8 mouse cellular contexts compared by ENCODE assay signal in genomic region chrX:136742241-136742640, GRCm38 (mm10). TPM values are rescaled to one million over a fixed set of nuclear protein-coding genes. Genes with fewer than 3 reads are reported as not detected.
DNase-seq lines count a peak whose midpoint lies in the region; ATAC-seq lines count a peak whose summit lies in the region.

No protein-coding gene starts in this region.

- H3K27ac ChIP-seq in kidney, embryonic 14.5 days (ENCODE audit: low read depth, low read length): peak overlapping the region; percentile 90
- H3K27ac ChIP-seq in embryonic facial prominence, embryonic 10.5 days (replicated peaks): peak overlapping the region; percentile 90
- H3K27ac ChIP-seq in hindbrain, embryonic 15.5 days (replicated peaks): peak overlapping the region; percentile 95
- peak overlapping the region; percentile 94 for H3K27ac ChIP-seq in lung, embryonic 15.5 days

- no peak for DNase-seq in kidney, postnatal 14 days
- DNase-seq in embryonic facial prominence, embryonic 10.5 days (ENCODE audit: low spot score): no peak
- DNase-seq in spleen, postnatal 4 days (ENCODE audit: low spot score in 2 of 2): no peak
- DNase-seq in layer of hippocampus, adult 8-10 months (ENCODE audit: low spot score in 2 of 2): no peak
- no peak for DNase-seq in gastrocnemius, postnatal 25 days

- no peaks in the 10 kb centered on the region for H3K27me3 ChIP-seq in kidney, embryonic 14.5 days (ENCODE audit: control insufficient read depth, insufficient read depth, low read length)
- no peaks in the 10 kb centered on the region for H3K27me3 ChIP-seq in embryonic facial prominence, embryonic 10.5 days (replicated peaks; ENCODE audit: low read depth, poor library complexity, severe bottlenecking)
- no peaks in the 10 kb centered on the region for H3K27me3 ChIP-seq in hindbrain, embryonic 15.5 days
- H3K27me3 ChIP-seq in lung, embryonic 15.5 days: no peaks in the 10 kb centered on the region

- peak overlapping the region; percentile 42 for H3K4me3 ChIP-seq in kidney, embryonic 14.5 days (ENCODE audit: low read length)
- H3K4me3 ChIP-seq in embryonic facial prominence, embryonic 10.5 days: peak overlapping the region; percentile 63
- H3K4me3 ChIP-seq in hindbrain, embryonic 15.5 days: peak overlapping the region; percentile 59
- peak overlapping the region; percentile 53 for H3K4me3 ChIP-seq in lung, embryonic 15.5 days

- H3K9me3 ChIP-seq in kidney, embryonic 14.5 days (ENCODE audit: control insufficient read depth, low read length): no peaks in the 10 kb centered on the region
- H3K9me3 ChIP-seq in embryonic facial prominence, embryonic 10.5 days: no peaks in the 10 kb centered on the region
- H3K9me3 ChIP-seq in hindbrain, embryonic 15.5 days: no peaks in the 10 kb centered on the region
- H3K9me3 ChIP-seq in lung, embryonic 15.5 days: no peaks in the 10 kb centered on the region

- ATAC-seq in kidney, embryonic 14.5 days (ENCODE audit: low FRiP score, low TSS enrichment): no peak
- no peak for ATAC-seq in hindbrain, embryonic 15.5 days (ENCODE audit: low FRiP score, low read depth)
- no peak for ATAC-seq in lung, embryonic 15.5 days (ENCODE audit: borderline replicate concordance, extremely low read depth, low FRiP score, low TSS enrichment)

- H3K4me2 ChIP-seq in kidney, embryonic 14.5 days (replicated peaks; ENCODE audit: low read depth, low read length): peak overlapping the region; percentile 43
- H3K4me2 ChIP-seq in hindbrain, embryonic 15.5 days: peak overlapping the region; percentile 59
- H3K4me2 ChIP-seq in lung, embryonic 15.5 days: peak overlapping the region; percentile 55

- 33% methylated on average over 10 of the region's 10 CpGs for WGBS in kidney, embryonic 14.5 days
- 31% methylated on average over 10 of the region's 10 CpGs for WGBS in embryonic facial prominence, embryonic 10.5 days
- 34% methylated on average over 10 of the region's 10 CpGs for WGBS in hindbrain, embryonic 15.5 days
- WGBS in lung, embryonic 15.5 days: 21% methylated on average over 10 of the region's 10 CpGs

- H3K4me1 ChIP-seq in kidney, embryonic 14.5 days (ENCODE audit: control insufficient read depth, insufficient read depth, low read length): no peaks in the 10 kb centered on the region
- H3K4me1 ChIP-seq in embryonic facial prominence, embryonic 10.5 days: 0 out of 2 replicates have a peak, but pooled peaks cover 8% of the 10 kb centered on the region
- peaks cover 7% of the 10 kb centered on the region for H3K4me1 ChIP-seq in hindbrain, embryonic 15.5 days (replicated peaks)
- H3K4me1 ChIP-seq in lung, embryonic 15.5 days: 0 out of 2 replicates have a peak, but pooled peaks cover 8% of the 10 kb centered on the region

- peaks cover 10% of the 10 kb centered on the region; the same call in 1 of the 2 replicates for H3K36me3 ChIP-seq in kidney, embryonic 14.5 days (ENCODE audit: control insufficient read depth, insufficient read depth, low read length)
- peaks cover 18% of the 10 kb centered on the region for H3K36me3 ChIP-seq in embryonic facial prominence, embryonic 10.5 days (replicated peaks)
- H3K36me3 ChIP-seq in hindbrain, embryonic 15.5 days: no peaks in the 10 kb centered on the region
- peaks cover 5% of the 10 kb centered on the region; the same call in 1 of the 2 replicates for H3K36me3 ChIP-seq in lung, embryonic 15.5 days

- peak overlapping the region; percentile 66 for H3K9ac ChIP-seq in kidney, embryonic 14.5 days (ENCODE audit: low read depth, low read length)
- peak overlapping the region; percentile 40 for H3K9ac ChIP-seq in hindbrain, embryonic 15.5 days
- H3K9ac ChIP-seq in lung, embryonic 15.5 days: peak overlapping the region; percentile 52

RNA-seq across cellular contexts. Expression of gene Morf4l2, which starts 1.2 kb away (rescaled TPM):
- 479 and 609 TPM in 2 replicates for polyA plus RNA-seq in kidney, embryonic 14.5 days (2014; fragmentation: Nextera tagmentation; extraction: Ambion mirVana)
- polyA plus RNA-seq in embryonic facial prominence, embryonic 10.5 days (2016; fragmentation: Nextera tagmentation; extraction: Ambion mirVana): 573 and 588 TPM in 2 replicates
- 523 and 538 TPM in 2 replicates for polyA plus RNA-seq in hindbrain, embryonic 15.5 days (2015; fragmentation: Nextera tagmentation; extraction: Ambion mirVana)
- 549 and 553 TPM in 2 replicates for polyA plus RNA-seq in lung, embryonic 15.5 days (2015; fragmentation: Nextera tagmentation; extraction: Ambion mirVana)
- total RNA-seq in layer of hippocampus, adult 8-10 months (2022): 100 to 1,000 TPM; 325 to 385 (median 347) TPM
- total RNA-seq in gastrocnemius, postnatal 25 days (2021): 100 to 1,000 TPM; 128 to 140 TPM

RNA-seq across cellular contexts. Expression of gene Tceal1, which starts 34.5 kb away (rescaled TPM):
- 9.5 and 11.3 TPM in 2 replicates for polyA plus RNA-seq in kidney, embryonic 14.5 days (2014; fragmentation: Nextera tagmentation; extraction: Ambion mirVana)
- polyA plus RNA-seq in embryonic facial prominence, embryonic 10.5 days (2016; fragmentation: Nextera tagmentation; extraction: Ambion mirVana): 7.1 and 7.2 TPM in 2 replicates
- polyA plus RNA-seq in hindbrain, embryonic 15.5 days (2015; fragmentation: Nextera tagmentation; extraction: Ambion mirVana): 21.8 and 23.2 TPM in 2 replicates
- polyA plus RNA-seq in lung, embryonic 15.5 days (2015; fragmentation: Nextera tagmentation; extraction: Ambion mirVana): 11.5 and 12.1 TPM in 2 replicates
- 10 to 100 TPM; 13.1 to 16.4 (median 15.0) TPM for total RNA-seq in layer of hippocampus, adult 8-10 months (2022)
- 1 to 10 TPM; 2.0 to 2.3 TPM for total RNA-seq in gastrocnemius, postnatal 25 days (2021)

RNA-seq across cellular contexts. Expression of gene Glra4, which starts 37.7 kb away (rescaled TPM):
- 0.13 and 0.19 TPM in 2 replicates for polyA plus RNA-seq in kidney, embryonic 14.5 days (2014; fragmentation: Nextera tagmentation; extraction: Ambion mirVana)
- 0.08 TPM in 1 of 2 replicates, not detected in the other for polyA plus RNA-seq in embryonic facial prominence, embryonic 10.5 days (2016; fragmentation: Nextera tagmentation; extraction: Ambion mirVana)
- 0.09 and 0.13 TPM in 2 replicates for polyA plus RNA-seq in hindbrain, embryonic 15.5 days (2015; fragmentation: Nextera tagmentation; extraction: Ambion mirVana)
- 0.10 TPM in 1 of 2 replicates, not detected in the other for polyA plus RNA-seq in lung, embryonic 15.5 days (2015; fragmentation: Nextera tagmentation; extraction: Ambion mirVana)
- under 1 TPM in 1 of 4 experiments, not detected in 3; 0.45 TPM for total RNA-seq in layer of hippocampus, adult 8-10 months (2022)
- total RNA-seq in gastrocnemius, postnatal 25 days (2021): not detected
